Mouse (Mus musculus) midbrain, postnatal 0 days (tissue): Measurements from ENCODE around the gene Cenpp. TPM values are rescaled to one million over a fixed set of nuclear protein-coding genes. Genes with fewer than 3 reads are reported as not detected.
A peak's percentile ranks its signal among the peaks of the same experiment; 100 is the strongest.

Experiments
- ATAC-seq: fragments of 200-750 bp; cut with Nextera tagmentation; 2 replicates; pipeline ENCODE4 v1.8.0; 2017; ENCODE audit warnings: moderate number of reproducible peaks, mild to moderate bottlenecking, moderate TSS enrichment, moderate library complexity; ENCODE audit not compliant: low FRiP score
- DNase-seq: peaks from one replicate; pipeline ENCODE4 v3.0.0-alpha.2; 2015; ENCODE audit warnings: low spot score
- H3K27ac ChIP-seq: fragments of 300-500 bp; sonication (generic); 2 replicates; pipeline ENCODE4 v1.5.1; 2014; ENCODE audit warnings: low read depth, mild to moderate bottlenecking, low read length, mixed read lengths
- H3K27me3 ChIP-seq: fragments of 300-500 bp; sonication (generic); 2 replicates; pipeline ENCODE4 v1.6.1; 2014; ENCODE audit warnings: low read length, control low read depth, mixed read lengths; ENCODE audit not compliant: insufficient read depth
- H3K36me3 ChIP-seq: fragments of 300-500 bp; sonication (generic); 2 replicates; pipeline ENCODE4 v1.6.1; 2014; ENCODE audit warnings: low read length, control low read depth, mixed read lengths; ENCODE audit not compliant: insufficient read depth
- H3K4me1 ChIP-seq: fragments of 300-500 bp; sonication (generic); 2 replicates; pipeline ENCODE4 v1.6.1; 2014; ENCODE audit warnings: mild to moderate bottlenecking, control low read depth, antibody characterized with exemption, low read length, mixed read lengths; ENCODE audit not compliant: insufficient read depth
- H3K4me2 ChIP-seq: fragments of 300-500 bp; sonication (generic); 2 replicates; pipeline ENCODE4 v1.6.1; 2014; ENCODE audit warnings: low read depth, mild to moderate bottlenecking, low read length, mixed read lengths; ENCODE audit not compliant: poor library complexity, severe bottlenecking
- H3K4me3 ChIP-seq: fragments of 300-500 bp; sonication (generic); 2 replicates; pipeline ENCODE4 v1.5.1; 2014; ENCODE audit warnings: low read depth, mild to moderate bottlenecking, low read length, moderate library complexity
- H3K9ac ChIP-seq: fragments of 300-500 bp; sonication (generic); replicated peaks from 2 replicates; pipeline ENCODE4 v1.6.1; 2014; ENCODE audit warnings: mild to moderate bottlenecking, low read length, moderate library complexity, mixed read lengths; ENCODE audit not compliant: poor library complexity, severe bottlenecking
- H3K9me3 ChIP-seq: fragments of 300-500 bp; sonication (generic); 2 replicates; pipeline ENCODE4 v1.6.1; 2016; ENCODE audit warnings: low read length, control low read depth
- CTCF ChIP-seq: IDR thresholded peaks from 2 replicates; pipeline ENCODE4 v1.5.1; 2016; ENCODE audit warnings: antibody characterized with exemption, mild to moderate bottlenecking
- WGBS: fragments of 180-500 bp; shearing (Covaris S2); extraction: QIAGEN DNeasy Blood & Tissue Kit; methylation state at CpG from one replicate; pipeline ENCODE4 v1.1.7; 2014; 5-methylcytosine and 5-hydroxymethylcytosine counted together
- polyA plus RNA-seq: library from polyadenylated mRNA; unstranded; fragments of >200 nt; fragmentation: Nextera tagmentation; extraction: Ambion mirVana; gene quantifications from 2 replicates; pipeline ENCODE4 v1.2.1, GENCODE M21; 2015
- total RNA-seq: library from RNA; depleted of rRNA; stranded (reverse); fragments of >200 nt; gene quantifications from 2 replicates; pipeline ENCODE4 v1.2.3, GENCODE M21; 2014

Cenpp gene
- total and polyA plus RNA-seq, 2 experiments from 2014 or later = 1.3 to 6.9 TPM

- no peak for TF ChIP-seq CTCF
Measured at GRCm38 (mm10) chr13:49504510-49504909, 148.1 kb downstream of the Cenpp start, which contains the start of gene Ecm2. Gene Ecm2 (plus strand): TSS chr13:49504810.

GRCm38 (mm10) chr13:49492376-49493368 lies 159.9 kb downstream of the Cenpp start, which contains the start of gene Tes3-ps:
Gene Tes3-ps (plus strand): TSS chr13:49493318.
- H3K9me3 ChIP-seq = no peaks in the 10 kb centered on the region
- no peak within 1 kb of the TSS for H3K27ac ChIP-seq
- no peak within 1 kb of the TSS for H3K4me2 ChIP-seq
- H3K36me3 ChIP-seq = no peaks in the 10 kb centered on the region
- no peak within 1 kb of the TSS for H3K9ac ChIP-seq
- 81% methylated on average over 6 of the region's 6 CpGs for WGBS
- no peaks in the 10 kb centered on the region for H3K27me3 ChIP-seq
- DNase-seq = no peak
- no peak within 1 kb of the TSS for H3K4me3 ChIP-seq
- no peak for ATAC-seq
- no peaks in the 10 kb centered on the region for H3K4me1 ChIP-seq
- no peak for TF ChIP-seq CTCF

More at GRCm38 (mm10) chr13:49504510-49504909, 148.1 kb downstream of the Cenpp start, which contains the start of gene Ecm2:
- Histone ChIP-seq H3K4me3 (no peak within 1 kb of the TSS), H3K4me1 (no peaks in the 10 kb centered on the region), H3K9me3 (no peaks in the 10 kb centered on the region), H3K27ac (no peak within 1 kb of the TSS), H3K36me3 (no peaks in the 10 kb centered on the region), H3K4me2 (no peak within 1 kb of the TSS), H3K9ac (no peak within 1 kb of the TSS), H3K27me3 (no peaks in the 10 kb centered on the region)
- no peak for DNase-seq
- ATAC-seq = no peak
- WGBS = 14% methylated on average over 4 of the region's 4 CpGs

DNA sequence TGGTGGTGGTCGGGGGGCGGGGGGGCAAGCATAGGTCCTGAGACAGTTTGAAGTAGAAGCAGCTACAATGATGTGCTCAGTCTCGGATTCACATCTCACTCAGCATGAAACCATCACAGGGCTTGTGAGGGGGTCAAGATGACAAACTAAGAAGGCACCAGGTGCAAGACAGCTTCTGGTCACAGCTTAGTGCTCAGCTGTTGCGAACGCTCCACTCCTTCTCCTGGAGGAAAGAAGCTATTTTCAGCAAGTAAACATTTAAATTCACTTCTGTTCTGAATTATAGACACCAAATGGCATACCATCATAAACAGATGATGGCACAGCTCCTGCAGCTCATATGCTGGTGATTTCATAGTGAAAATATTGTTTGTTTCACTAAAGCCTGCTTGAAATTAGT lies 167.2 kb downstream of the Cenpp start:
- no peak for DNase-seq
- no peak overlapping the region for H3K4me2 ChIP-seq
- no peak overlapping the region for H3K9ac ChIP-seq
- no peaks in the 10 kb centered on the region for H3K4me1 ChIP-seq
- 88% methylated on average over 5 of the region's 5 CpGs for WGBS
- TF ChIP-seq CTCF = no peak
- no peaks in the 10 kb centered on the region for H3K36me3 ChIP-seq
- no peak overlapping the region for H3K27ac ChIP-seq
- ATAC-seq = no peak
- H3K4me3 ChIP-seq = no peak overlapping the region
- no peaks in the 10 kb centered on the region for H3K27me3 ChIP-seq
- no peaks in the 10 kb centered on the region for H3K9me3 ChIP-seq

- no peak overlapping the region for H3K27ac ChIP-seq
- no peak for ATAC-seq
Measured at GRCm38 (mm10) chr13:49480551-49480950, 172.0 kb downstream of the Cenpp start.

GRCm38 (mm10) chr13:49480057-49480456 lies 172.5 kb downstream of the Cenpp start:
- no peak overlapping the region for H3K4me2 ChIP-seq
- WGBS = 72% methylated on average over 2 of the region's 2 CpGs
- no peak overlapping the region for H3K9ac ChIP-seq
- no peak overlapping the region for H3K4me3 ChIP-seq
- no peak overlapping the region for H3K27ac ChIP-seq
- no peaks in the 10 kb centered on the region for H3K27me3 ChIP-seq
- no peaks in the 10 kb centered on the region for H3K36me3 ChIP-seq
- DNase-seq = peak; percentile 68
- no peak for ATAC-seq
- no peak for TF ChIP-seq CTCF
- H3K4me1 ChIP-seq = no peaks in the 10 kb centered on the region
- H3K9me3 ChIP-seq = no peaks in the 10 kb centered on the region

More at GRCm38 (mm10) chr13:49480551-49480950, 172.0 kb downstream of the Cenpp start:
- Histone ChIP-seq H3K9ac (no peak overlapping the region), H3K36me3 (no peaks in the 10 kb centered on the region), H3K4me3 (no peak overlapping the region), H3K9me3 (no peaks in the 10 kb centered on the region), H3K4me2 (no peak overlapping the region), H3K27me3 (no peaks in the 10 kb centered on the region), H3K4me1 (no peaks in the 10 kb centered on the region)
- no peak for TF ChIP-seq CTCF
- DNase-seq = peak; percentile 58
- 67% methylated on average over 5 of the region's 5 CpGs for WGBS

- H3K9ac ChIP-seq = no peak overlapping the region
- H3K36me3 ChIP-seq = no peaks in the 10 kb centered on the region
- WGBS = 80% methylated on average over 4 of the region's 4 CpGs
- H3K4me3 ChIP-seq = no peak overlapping the region
- H3K27me3 ChIP-seq = no peaks in the 10 kb centered on the region
- H3K4me2 ChIP-seq = no peak overlapping the region
- no peak overlapping the region for H3K27ac ChIP-seq
- no peaks in the 10 kb centered on the region for H3K4me1 ChIP-seq
- DNase-seq = no peak
- no peak for TF ChIP-seq CTCF
- no peaks in the 10 kb centered on the region for H3K9me3 ChIP-seq
- no peak for ATAC-seq
Measured at GRCm38 (mm10) chr13:49479399-49479798, 173.2 kb downstream of the Cenpp start.
